Mouse (Mus musculus) embryo, embryonic 11.5 days (tissue): ENCODE measurements around the gene Olfr1458.

Experiments used
- DNase-seq: peaks from one replicate; pipeline ENCODE4 v3.0.0-alpha.2; 2012; ENCODE audit warnings: low read depth, low spot score

Gene Olfr1458

DNA sequence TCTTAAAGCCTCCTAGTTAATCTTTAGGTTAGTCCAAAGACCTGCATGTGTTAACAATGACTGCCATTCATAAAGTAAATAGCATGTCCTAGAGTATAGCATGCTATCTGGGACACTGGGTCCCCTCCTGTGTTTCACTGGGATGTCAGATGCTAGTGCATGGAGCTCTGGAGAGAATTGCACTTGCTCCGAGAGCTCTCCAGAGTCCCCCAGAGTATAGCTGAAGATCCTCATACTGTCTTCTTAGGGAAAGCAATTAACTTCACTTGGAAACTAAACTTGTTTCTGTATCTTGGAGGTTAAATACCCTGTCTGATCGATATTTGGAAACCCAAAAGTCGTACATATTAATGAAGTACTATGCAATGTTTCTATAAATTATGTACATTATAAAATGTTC, at the start of gene Olfr1458:
Gene Olfr1458, minus strand, starts transcription at position 101 of the 400 bp plus-strand sequence.
- DNase-seq = no peak

GRCm38 (mm10) chr19:13149449-13149848, 42.9 kb upstream of the Olfr1458 start, which contains the start of gene Olfr1459:
Gene Olfr1459 (minus strand): TSS chr19:13149549.
- no peak for DNase-seq

DNA sequence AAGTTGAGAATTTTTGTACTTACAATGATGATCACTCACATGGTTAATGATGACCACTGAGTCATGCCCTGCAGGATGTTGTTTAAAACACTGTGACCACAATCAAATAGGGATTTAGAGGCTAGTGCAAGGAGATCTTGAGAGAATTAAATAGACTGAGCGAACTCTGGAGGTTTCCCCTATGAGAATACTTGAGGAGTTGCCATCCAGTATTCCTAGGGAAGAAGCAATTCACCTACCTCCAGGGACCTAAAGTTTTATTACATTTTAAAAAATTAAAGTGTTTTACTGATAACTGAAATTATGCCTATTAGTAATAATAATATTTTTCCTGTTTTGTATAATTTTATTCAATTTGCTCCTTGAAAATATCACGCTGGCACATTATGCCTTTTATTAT, 8.8 kb downstream of the Olfr1458 start, which contains the start of gene Olfr1457:
Gene Olfr1457, minus strand, starts transcription at position 101 of the 400 bp plus-strand sequence.
- DNase-seq = no peak

DNA sequence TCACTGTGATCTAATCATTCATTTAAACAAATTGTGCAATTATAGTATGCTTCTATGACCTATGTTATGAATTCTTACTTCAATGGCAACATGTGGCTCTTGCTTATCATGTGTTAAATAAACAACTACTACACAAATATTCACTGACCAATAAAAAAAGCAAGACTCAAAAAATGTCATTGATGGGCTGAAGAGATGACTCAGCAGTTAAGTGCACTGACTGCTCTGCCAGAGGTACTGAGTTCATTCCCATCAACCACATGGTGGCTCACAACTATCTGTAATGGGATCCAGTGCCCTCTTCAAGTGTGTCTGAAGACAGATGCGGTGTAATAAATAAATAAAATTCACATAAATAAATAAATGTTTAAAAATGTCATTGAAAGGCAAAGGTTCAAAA, 12.7 kb downstream of the Olfr1458 start:
- DNase-seq = no peak

- no peak for DNase-seq
Observed at GRCm38 (mm10) chr19:13060310-13060709, 46.3 kb downstream of the Olfr1458 start, which contains the start of gene Olfr1454. Gene Olfr1454 (plus strand): TSS chr19:13060610.
